Mouse (Mus musculus): ENCODE measurements around the gene Olfr222. TPM values are rescaled to one million over a fixed set of nuclear protein-coding genes. Genes with fewer than 3 reads are reported as not detected.
A peak's percentile ranks its signal among the peaks of the same experiment; 100 is the strongest.

Gene Olfr222
- polyA plus RNA-seq, 1 experiment: not detected

- no peak for DNase-seq (ENCODE audit: extremely low spot score in 1 of 2, low spot score in 1 of 2)
Observed at GRCm38 (mm10) chr11:59542442-59542841, 33.6 kb downstream of the Olfr222 start.

- no peak for DNase-seq (ENCODE audit: extremely low spot score in 1 of 2, low spot score in 1 of 2)
Observed at GRCm38 (mm10) chr11:59541324-59541723, 34.7 kb downstream of the Olfr222 start, which contains the start of gene Nlrp3. Gene Nlrp3 (plus strand): TSS chr11:59541568.

GRCm38 (mm10) chr11:59540123-59540522 lies 35.9 kb downstream of the Olfr222 start:
- DNase-seq (ENCODE audit: extremely low spot score in 1 of 2, low spot score in 1 of 2): no peak

- peak in 1 of 2 experiments; percentile 49 for DNase-seq (ENCODE audit: extremely low spot score in 1 of 2, low spot score in 1 of 2)
Observed at GRCm38 (mm10) chr11:59538387-59538786, 37.6 kb downstream of the Olfr222 start.

GRCm38 (mm10) chr11:59537218-59538130 lies 38.6 kb downstream of the Olfr222 start:
- no peak for DNase-seq (ENCODE audit: extremely low spot score in 1 of 2, low spot score in 1 of 2)

GRCm38 (mm10) chr11:59531562-59531961 lies 44.5 kb downstream of the Olfr222 start:
- DNase-seq (ENCODE audit: extremely low spot score in 1 of 2, low spot score in 1 of 2): no peak

GRCm38 (mm10) chr11:59530870-59531535 lies 45.0 kb downstream of the Olfr222 start:
- peak; percentile 40 to 60 for DNase-seq (ENCODE audit: extremely low spot score in 1 of 2, low spot score in 1 of 2)

GRCm38 (mm10) chr11:59530221-59530620 lies 45.8 kb downstream of the Olfr222 start:
- no peak for DNase-seq (ENCODE audit: extremely low spot score in 1 of 2, low spot score in 1 of 2)

- no peak for DNase-seq (ENCODE audit: extremely low spot score in 1 of 2, low spot score in 1 of 2)
Observed at GRCm38 (mm10) chr11:59526472-59527080, 49.5 kb downstream of the Olfr222 start, which contains the start of gene Zkscan17. Gene Zkscan17 (minus strand): TSS chr11:59526751.

GRCm38 (mm10) chr11:59525237-59525636 lies 50.8 kb downstream of the Olfr222 start:
- peak; percentile 78 to 93 for DNase-seq (ENCODE audit: extremely low spot score in 1 of 2, low spot score in 1 of 2)

GRCm38 (mm10) chr11:59524150-59524549 lies 51.9 kb downstream of the Olfr222 start:
- no peak for DNase-seq (ENCODE audit: extremely low spot score in 1 of 2, low spot score in 1 of 2)

Other genes with a start within 250 kb of the Olfr222 start
- gene Prss38, start 200.6 kb downstream of the Olfr222 start, polyA plus RNA-seq (2012; rRNA removed): 0.11 and 0.12 TPM in 2 replicates
- gene Jmjd4, start 126.2 kb downstream of the Olfr222 start, polyA plus RNA-seq (2012; rRNA removed): 14.7 and 15.6 TPM in 2 replicates
- 337 and 389 TPM in 2 replicates for gene Snap47, start 125.0 kb downstream of the Olfr222 start, polyA plus RNA-seq (2012; rRNA removed)
- gene Zfp867, start 103.8 kb downstream of the Olfr222 start, polyA plus RNA-seq (2012; rRNA removed): 3.2 and 3.8 TPM in 2 replicates
- gene Zkscan17, start 49.5 kb downstream of the Olfr222 start, polyA plus RNA-seq (2012; rRNA removed): 8.2 and 8.9 TPM in 2 replicates
- 0.57 and 0.64 TPM in 2 replicates for gene Nlrp3, start 34.7 kb downstream of the Olfr222 start, polyA plus RNA-seq (2012; rRNA removed)
- not detected in 2 replicates for gene Olfr223, start 17.1 kb upstream of the Olfr222 start, polyA plus RNA-seq (2012; rRNA removed)
- gene Mprip, start 85.1 kb upstream of the Olfr222 start, polyA plus RNA-seq (2012; rRNA removed): 146 and 154 TPM in 2 replicates
- 3.4 and 3.6 TPM in 2 replicates for gene Pld6, start 211.4 kb upstream of the Olfr222 start, polyA plus RNA-seq (2012; rRNA removed)
- 51.5 and 55.8 TPM in 2 replicates for gene Flcn, start 233.8 kb upstream of the Olfr222 start, polyA plus RNA-seq (2012; rRNA removed)